Mouse (Mus musculus) left cerebral cortex, postnatal 10 days (tissue): ENCODE data around the gene Otogl. TPM values are rescaled to one million over a fixed set of nuclear protein-coding genes. Genes with fewer than 3 reads are reported as not detected.

Experiments used
- DNase-seq, 2 experiments: peaks; one replicate each; pipeline ENCODE4 v3.0.0; 2021 to 2022; ENCODE audit warnings: low spot score in 2 of 2, mixed read lengths in 1 of 2; ENCODE audit errors: extremely low spot score in 1 of 2
- intact Hi-C: fragments of 180-260 bp; cut with DNase I; formaldehyde crosslinking; loops from one replicate; pipeline ENCODE4 v1.15.1; 2025
- total RNA-seq, 2 experiments: library from RNA; stranded (reverse); gene quantifications; 2 replicates each; pipeline ENCODE4 v1.2.3; 2021

Otogl gene
- total RNA-seq, 2 experiments from 2014 or later: 0.43 to 0.45 TPM

DNA sequence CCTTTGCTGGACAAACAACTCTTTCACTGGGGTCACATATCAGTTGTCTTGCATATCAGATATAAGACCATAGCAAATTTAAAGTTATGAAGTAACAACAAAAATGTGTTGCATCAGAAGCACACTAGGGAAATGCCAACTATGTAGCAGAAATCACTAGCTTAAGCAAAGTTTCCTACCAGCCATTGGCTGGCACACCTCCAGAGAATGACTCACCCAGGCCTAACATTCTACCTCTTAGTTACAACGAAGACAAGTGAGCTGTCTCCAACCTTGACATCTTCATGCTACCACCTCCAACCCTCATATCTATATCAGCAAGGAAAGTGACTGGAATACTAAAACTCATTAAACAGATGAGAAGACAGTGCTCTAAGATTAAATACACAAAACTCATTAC, 9.6 kb upstream of the Otogl start:
- intact Hi-C loops: loop anchor here (5.0 kb wide), 3 partner anchors 64 to 479 kb away; no protein-coding TSS in a partner anchor
- DNase-seq: no peak

DNA sequence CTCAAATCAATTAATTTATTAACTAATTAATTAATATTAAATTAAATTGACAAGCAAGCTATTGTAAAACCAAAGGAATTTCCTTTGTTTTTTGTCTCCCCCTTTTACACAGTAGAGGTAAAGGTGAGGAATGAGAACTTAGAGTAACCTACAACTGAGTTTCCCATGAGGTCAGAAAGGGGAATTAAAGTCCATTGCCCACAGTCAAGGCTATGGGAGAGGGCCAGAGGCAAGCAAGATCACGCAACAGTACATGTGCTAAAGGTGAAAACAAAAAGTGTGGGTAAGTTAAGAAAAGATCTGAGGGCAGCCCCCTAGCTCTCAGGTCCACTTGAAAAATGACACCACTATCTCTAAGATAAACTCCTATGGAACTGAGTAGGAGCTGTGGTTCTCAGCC, 9.2 kb upstream of the Otogl start:
- no peak for DNase-seq
- intact Hi-C loops: loop anchor here (5.0 kb wide), 3 partner anchors 64 to 479 kb away; no protein-coding TSS in a partner anchor

DNA sequence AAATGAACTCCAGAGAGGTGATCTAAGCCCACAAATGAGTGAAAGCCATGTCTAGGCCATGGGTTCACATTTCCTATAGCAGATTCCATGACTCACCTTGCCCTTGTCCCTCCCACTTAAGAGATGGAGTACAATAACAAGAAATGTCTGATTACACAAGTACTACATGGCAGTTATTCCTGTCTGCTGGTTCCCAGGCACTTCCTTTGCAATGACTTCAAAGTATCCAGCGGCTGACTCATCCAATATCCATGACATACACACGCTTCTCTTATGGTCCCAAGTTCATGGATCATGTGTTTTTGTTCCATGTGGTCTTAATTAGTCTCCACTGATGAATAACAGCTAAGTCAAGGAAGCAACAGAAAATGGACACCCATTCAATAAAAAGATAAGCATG, 1.1 kb upstream of the Otogl start:
- intact Hi-C loops: no loop called here
- no peak for DNase-seq

DNA sequence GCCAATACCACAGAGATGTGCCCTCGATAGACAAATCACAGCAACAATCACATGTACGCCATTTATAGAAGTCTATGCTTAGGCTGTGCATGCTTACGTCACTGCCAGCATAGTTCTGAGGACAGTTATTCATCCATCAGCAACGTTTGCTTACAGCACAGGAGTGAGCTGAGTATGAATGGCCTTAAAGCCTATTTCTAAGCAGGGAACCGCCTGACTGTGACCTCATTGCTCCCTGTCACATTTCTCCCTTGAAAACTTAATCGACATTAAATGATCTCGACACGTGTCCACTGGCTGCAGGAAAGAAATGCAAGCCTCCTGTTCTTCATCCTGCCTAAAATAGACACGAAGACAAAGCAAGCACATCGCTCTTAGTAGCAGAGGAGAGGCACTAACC, 5.5 kb downstream of the Otogl start:
- DNase-seq: no peak
- intact Hi-C loops: no loop called here

DNA sequence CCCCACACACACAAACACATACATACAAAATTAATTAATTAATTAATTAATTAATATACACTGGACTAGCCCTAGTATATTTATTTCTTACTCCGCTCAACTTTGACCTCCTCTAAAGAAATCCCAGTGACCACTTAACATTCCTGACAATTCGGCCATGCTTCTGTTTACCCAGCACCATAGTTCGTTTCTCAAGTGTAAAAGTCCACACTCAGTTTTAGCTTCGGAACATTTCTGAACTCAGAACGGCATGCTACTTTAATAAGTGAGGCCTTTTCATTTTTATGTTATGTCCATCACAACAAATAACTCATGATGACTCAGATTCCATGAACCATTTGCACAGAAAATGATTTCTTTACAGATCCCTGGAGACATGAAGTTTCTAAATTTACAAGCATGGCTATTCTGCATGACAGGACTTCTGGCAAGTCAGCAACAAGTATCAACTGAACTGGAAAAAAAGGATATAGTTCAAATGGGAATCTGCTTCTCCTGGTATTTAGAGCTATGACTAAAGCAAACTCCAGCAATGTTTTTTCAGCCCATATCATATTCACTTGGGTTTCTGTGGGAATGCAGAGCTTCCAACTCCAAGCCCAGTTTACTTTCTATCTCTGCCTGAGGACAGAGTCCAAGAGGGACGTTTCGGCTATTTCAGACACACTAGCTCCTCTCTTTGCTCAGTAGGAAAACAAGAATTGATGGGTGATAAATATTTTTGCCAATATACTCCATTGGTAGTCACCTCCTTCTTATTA, 6.5 kb downstream of the Otogl start:
- intact Hi-C loops: no loop called here
- DNase-seq: no peak

DNA sequence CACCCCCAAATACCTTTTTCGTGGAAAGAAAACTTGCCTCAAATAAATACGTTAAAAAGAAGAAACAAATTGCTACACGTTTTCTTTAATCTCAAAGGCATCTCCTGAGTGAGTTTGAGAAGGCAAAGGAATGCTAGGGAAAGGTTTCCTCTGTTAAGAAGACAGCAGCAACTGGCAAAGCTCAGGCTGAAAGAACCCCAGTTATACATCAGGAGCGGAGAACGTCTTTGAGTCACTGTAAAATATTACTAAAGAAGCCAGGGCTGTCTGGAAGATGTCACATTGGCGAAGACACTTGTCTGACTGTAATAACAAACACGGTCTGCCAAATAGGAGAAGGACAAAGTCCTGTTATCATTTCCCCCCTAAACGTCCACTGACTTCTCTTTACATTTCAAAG, 10.0 kb downstream of the Otogl start:
- intact Hi-C loops: no loop called here

DNA sequence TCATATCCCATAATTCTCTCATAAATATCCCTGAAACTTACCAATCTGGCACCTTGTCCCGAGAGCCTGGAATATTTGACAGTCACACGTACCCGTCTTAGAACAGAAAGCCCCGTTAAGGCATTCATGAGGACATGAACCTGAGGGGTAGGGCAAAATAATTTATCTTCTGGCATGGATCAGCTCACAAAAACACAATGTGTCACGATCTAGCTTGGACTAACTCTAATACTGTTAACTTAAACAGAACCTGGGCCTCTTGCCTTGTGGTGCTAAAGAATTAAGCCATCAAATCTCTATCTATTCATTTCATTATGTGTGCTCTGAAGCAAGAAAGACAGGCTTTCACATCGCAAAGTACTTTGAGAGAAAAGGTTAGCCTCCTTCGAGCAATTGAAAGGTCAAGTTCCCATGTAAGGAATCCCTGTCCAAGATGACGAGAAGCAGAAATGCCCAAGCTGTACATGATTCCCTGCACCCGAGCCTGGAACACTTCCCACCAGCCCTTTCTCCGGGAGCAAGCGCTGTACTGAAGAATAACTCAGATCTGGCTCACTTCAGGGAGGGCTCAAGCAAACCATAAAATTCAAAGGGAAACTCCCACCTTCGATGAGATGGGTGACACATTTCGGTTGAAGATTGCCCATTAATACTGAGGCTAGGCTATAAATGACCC, 10.6 kb downstream of the Otogl start:
- intact Hi-C loops: no loop called here

More for the DNA sequence above, 10.0 kb downstream of the Otogl start:
- no peak for DNase-seq

DNA sequence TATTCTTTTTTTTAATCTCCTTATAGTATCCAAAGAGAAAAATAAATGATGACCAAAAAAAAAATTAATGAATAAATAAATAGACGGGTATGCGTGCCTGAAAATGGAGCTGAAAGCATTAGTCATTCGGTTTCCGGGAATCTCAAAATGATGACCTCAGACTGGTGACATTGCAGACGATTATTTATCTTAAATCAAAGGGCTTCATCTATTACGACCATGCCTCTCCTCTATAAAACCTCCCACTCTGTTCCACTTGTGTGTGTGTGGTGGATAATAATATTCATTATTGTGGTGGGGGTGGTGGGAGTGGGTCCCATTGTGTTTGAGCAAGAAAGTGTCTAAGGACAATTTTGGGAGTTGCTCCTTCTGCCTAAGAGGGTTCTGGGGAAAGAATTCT, 12.0 kb downstream of the Otogl start:
- no peak for DNase-seq
- intact Hi-C loops: no loop called here

More for the DNA sequence above, 10.6 kb downstream of the Otogl start:
- no peak for DNase-seq

DNA sequence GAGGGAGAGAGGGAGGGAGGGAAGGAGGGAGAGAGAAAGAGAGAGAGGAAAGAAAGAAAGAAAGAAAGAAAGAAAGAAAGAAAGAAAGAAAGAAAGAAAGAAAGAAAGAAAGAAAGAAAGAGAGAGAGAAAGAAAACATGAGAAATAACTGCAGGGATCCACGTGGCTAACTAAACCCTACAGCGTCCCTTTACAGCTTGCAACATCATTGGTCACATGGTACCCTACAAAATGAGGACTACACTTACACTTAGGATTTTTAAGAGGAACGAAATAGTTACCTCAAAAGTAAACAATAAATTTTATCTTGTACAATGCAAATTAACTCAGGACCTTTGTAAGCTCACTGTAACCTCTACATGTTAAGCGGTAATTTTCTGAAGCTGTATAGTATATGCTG, 15.8 kb downstream of the Otogl start:
- DNase-seq: no peak
- intact Hi-C loops: no loop called here

DNA sequence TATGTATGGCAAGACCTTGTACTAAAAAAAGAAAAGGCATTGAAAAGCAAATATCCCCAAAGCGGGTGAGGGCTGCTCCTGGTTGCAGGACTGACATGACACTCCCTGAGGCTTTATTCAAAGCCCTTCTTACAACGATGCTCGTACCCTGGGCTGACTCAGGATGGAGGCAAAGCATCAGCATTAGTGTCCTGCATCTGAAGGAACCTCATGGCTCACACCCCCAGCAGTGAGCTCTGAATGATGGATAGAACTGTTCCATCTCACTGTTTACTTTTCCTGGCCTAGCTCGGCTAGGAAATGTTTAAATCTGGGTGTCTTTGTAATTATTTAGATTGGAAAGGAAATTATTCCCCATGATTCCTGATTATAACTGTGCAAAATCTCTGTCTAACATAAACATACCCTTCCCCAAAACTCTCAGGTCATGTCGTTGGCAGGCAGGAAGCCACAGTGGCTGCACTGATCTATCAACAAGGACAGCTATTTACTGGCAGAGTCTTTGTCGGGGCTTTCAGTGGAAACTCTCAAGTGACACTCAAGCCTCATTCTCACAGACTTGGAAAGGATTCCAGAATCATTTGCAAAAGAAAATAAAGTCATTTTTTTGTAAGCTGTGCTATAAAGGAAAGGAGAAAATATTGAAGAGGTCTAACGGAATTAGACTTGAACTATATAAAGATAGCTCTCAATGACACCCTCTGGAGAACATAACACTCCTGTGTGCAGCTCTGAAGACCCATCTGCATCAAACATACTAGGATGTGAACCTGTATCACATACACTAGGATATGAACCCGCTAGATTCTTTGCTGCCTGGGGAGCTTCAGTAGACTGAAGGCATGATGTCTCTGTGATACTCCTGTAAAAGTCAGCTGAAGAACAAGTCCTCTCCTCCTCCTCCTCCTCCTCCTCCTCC, 17.0 kb downstream of the Otogl start:
- intact Hi-C loops: no loop called here
- DNase-seq: no peak

DNA sequence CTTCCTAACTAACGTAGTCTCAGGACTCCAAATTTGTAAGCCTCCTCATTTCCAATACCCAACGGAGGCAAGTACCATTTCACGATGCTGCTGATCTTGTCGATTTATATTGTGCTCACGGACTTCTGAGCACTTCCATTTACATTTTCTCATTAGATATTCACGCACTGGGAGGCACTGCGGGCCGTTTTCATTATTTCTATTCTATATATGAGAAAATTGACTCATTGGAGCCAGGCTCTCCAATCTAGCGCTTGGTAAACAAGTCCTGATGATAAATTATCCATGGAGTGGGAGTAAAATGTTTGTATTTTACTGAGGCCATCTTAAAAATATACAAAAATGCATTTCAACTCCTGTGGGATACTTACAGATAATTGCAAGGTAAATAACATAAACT, 21.5 kb downstream of the Otogl start:
- DNase-seq: no peak
- intact Hi-C loops: no loop called here

DNA sequence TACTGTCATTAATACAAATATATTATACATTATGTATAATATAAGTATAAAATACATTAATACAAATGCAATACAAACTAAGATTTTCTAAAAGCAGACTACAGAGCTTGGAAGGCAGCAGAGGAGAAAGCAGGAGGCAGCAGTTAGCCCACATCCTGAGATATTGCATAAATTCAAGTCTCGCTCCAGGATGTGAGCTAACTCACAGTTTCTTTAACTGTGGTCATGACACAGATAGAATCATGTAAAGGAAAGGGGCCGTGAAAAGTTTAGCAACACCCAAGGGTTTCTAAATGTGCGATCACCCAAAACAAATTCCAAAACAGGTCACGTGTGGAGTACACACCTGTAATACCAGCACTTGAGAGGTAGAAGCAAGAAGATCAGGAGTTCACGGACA, 39.4 kb downstream of the Otogl start:
- no peak for DNase-seq
- intact Hi-C loops: no loop called here

DNA sequence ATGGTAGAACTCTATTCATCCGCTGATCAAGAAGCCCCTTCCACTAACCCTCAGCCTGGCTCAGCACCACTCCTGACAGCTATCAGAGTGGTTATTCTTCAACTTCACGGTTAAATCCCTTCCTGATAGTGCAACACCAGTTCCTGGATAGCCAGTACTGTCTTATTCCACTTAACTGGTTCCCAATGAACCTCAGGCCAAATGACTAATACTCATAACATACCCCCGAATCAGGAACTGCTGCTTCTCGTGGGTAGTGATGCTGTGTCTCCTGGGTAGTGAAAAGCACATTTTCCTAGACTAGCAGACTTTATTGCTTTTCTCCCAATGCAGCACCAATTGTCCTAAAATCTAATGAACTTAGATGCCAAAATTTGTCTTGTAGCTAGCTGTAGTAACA, 39.8 kb downstream of the Otogl start:
- intact Hi-C loops: no loop called here
- no peak for DNase-seq

DNA sequence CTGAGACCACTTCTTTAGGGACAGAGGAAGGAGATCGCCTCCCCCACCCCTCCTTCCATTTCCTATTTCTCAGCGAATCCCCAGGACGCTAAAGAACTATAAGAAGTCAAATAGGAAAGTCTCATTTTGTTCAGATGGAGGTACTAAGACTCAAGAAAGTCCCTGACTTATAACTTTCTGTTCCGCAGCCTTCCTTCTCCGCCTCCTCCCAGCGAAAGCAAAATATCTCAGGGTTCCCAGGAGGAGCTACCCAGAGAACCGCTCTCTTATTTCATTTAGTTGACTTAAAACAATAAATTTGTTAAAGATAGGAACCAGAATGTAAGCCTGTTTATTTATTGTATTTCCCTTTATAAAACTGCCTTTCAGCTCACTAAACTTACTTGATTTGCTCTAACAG, 41.4 kb downstream of the Otogl start:
- intact Hi-C loops: no loop called here
- DNase-seq: no peak

DNA sequence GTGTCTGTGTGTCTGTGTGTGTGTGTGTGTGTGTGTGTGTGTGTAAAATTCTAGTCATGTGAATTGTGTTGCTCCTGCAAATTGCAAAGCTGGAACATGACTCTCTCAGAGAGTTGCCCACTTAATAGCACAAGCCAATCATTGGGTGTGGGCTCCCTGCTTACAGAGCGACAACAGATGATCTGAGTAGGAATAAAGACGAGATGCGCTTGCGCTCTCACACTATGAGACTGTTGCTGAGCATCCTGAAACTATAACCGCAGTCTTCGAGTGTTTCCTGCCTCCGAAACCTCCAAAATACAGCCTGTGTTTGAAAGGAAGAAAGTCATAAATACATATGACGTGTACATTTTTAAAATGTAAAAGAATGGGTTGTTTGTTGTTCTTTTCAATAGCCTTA, 43.0 kb downstream of the Otogl start:
- no peak for DNase-seq
- intact Hi-C loops: no loop called here

DNA sequence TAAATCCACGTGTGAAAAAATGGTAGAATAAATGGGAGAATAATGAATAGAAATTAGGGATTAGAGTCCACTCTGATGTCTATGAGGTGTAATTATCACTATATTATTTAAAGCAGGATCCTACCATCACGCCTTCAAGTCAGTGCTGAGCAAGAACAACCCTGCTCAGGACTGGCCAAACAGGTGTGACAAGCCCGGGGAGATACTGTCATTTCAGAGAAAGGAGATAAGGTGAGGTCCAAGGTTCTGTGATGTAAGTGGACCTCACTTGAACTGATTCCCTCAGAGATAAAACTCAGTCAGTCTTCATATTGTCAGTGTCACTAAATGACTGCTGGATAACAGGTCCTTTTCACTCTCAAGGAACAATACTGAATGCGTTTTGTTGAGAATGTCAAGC, 44.5 kb downstream of the Otogl start:
- intact Hi-C loops: no loop called here
- no peak for DNase-seq

DNA sequence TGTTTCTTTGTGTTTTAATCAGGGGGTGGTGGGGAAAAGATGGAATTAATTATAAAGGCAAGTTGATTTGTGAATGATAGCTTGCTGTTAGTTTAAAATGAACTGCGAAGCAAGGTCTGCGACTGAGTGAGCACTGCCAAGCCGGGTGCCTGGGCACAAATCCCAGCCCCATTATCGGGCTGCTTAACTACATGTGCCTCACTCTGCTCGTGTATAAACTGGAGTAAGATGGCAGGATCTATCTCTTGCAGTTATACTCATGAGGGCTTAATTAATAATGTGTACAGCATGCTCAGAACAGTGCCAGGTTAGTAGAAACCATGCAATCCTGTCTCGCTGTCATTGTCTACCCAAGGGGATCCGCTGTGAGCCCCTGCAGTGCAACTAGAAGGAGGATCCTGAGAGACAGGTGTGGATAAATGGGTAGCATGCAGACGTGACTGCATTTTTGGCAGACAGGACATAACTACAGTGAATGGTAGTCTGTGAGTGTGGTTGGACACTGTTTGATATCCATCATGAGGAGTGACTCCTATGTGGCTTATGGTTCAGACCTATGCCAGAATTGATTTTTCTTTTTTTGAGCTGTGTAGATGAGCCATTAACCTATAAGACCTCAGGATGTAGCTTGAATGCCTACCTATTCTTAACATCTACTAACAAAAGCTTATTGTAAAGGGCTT, 51.6 kb downstream of the Otogl start:
- peak in 1 of 2 experiments; percentile 8 for DNase-seq
- intact Hi-C loops: no loop called here

DNA sequence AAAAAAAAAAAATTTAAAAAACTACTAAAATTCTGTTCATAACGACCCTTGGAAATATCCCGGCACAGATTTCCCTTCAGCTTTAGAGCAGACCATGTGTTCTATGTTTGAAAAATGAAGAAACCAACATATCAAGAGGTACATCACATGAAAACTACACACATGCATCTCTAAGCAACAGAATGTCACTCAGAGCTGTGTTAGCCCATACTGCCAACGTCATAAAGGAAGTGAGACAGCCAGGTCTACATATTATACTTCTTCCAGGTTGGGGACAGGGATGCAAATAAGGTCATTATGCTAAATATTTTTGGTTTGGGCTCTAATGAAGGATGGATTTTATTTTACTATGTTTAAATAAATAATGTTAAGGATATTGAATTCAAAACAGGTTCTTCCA, 52.7 kb downstream of the Otogl start:
- intact Hi-C loops: loop anchor here (5.0 to 10.0 kb wide), 2 partner anchors 63 to 406 kb away; no protein-coding TSS in a partner anchor

DNA sequence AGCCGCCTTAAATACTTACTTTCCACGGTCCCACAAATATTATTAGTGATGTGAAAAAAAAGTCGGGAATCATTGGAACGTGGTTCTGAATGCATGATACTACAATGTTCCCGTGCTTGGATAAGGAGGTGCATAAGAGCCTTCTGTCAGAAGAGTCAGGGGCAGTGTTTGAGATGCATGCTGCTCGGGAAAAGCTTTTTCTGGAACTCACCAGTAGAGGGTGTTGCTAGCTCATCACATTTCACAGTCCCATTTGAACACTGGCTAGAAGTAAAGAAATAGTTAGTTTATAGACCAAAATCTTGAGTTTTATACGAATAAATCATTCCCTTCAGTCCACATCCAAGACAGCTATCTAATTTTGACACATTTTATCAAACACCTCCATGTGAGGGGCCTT, 53.2 kb downstream of the Otogl start:
- intact Hi-C loops: loop anchor here (5.0 to 10.0 kb wide), 2 partner anchors 64 to 406 kb away; no protein-coding TSS in a partner anchor
- DNase-seq: peak; percentile 20 to 54

More for the DNA sequence above, 52.7 kb downstream of the Otogl start:
- no peak for DNase-seq
